Mouse (Mus musculus) midbrain, embryonic 11.5 days (tissue): ENCODE results near the gene Ikzf2. TPM values are rescaled to one million over a fixed set of nuclear protein-coding genes. Genes with fewer than 3 reads are reported as not detected.

Experiments used
- ATAC-seq: fragments of 200-750 bp; cut with Nextera tagmentation; 2 replicates; pipeline ENCODE4 v1.8.0; 2017; ENCODE audit warnings: moderate TSS enrichment, moderate library complexity; ENCODE audit not compliant: low FRiP score
- DNase-seq: peaks from one replicate; pipeline ENCODE4 v3.0.0; 2015; ENCODE audit warnings: low spot score; ENCODE audit errors: missing footprints
- H3K27ac ChIP-seq: fragments of 300-500 bp; sonication (generic); 2 replicates; pipeline ENCODE4 v1.5.1; 2014; ENCODE audit warnings: low read depth, low read length
- H3K27me3 ChIP-seq: fragments of 300-500 bp; sonication (generic); 2 replicates; pipeline ENCODE4 v1.6.1; 2014; ENCODE audit warnings: mild to moderate bottlenecking, low read length, moderate library complexity, mixed read lengths; ENCODE audit not compliant: control insufficient read depth, insufficient read depth
- H3K36me3 ChIP-seq: fragments of 300-500 bp; sonication (generic); 2 replicates; pipeline ENCODE4 v1.6.1; 2014; ENCODE audit warnings: mild to moderate bottlenecking, low read length, moderate library complexity, mixed read lengths; ENCODE audit not compliant: control insufficient read depth, insufficient read depth
- H3K4me1 ChIP-seq: fragments of 300-500 bp; sonication (generic); 2 replicates; pipeline ENCODE4 v1.6.1; 2014; ENCODE audit warnings: low read length; ENCODE audit not compliant: control insufficient read depth, insufficient read depth
- H3K4me2 ChIP-seq: fragments of 300-500 bp; sonication (generic); 2 replicates; pipeline ENCODE4 v1.6.1; 2014; ENCODE audit warnings: mild to moderate bottlenecking, moderate library complexity
- H3K4me3 ChIP-seq: fragments of 300-500 bp; sonication (generic); 2 replicates; pipeline ENCODE4 v1.5.1; 2014; ENCODE audit warnings: low read depth, low read length
- H3K9ac ChIP-seq: fragments of 300-500 bp; sonication (generic); 2 replicates; pipeline ENCODE4 v1.6.1; 2014; ENCODE audit warnings: low read length
- H3K9me3 ChIP-seq: fragments of 300-500 bp; sonication (generic); 2 replicates; pipeline ENCODE4 v1.6.1; 2016; ENCODE audit warnings: low read length; ENCODE audit not compliant: control insufficient read depth
- WGBS: fragments of 180-500 bp; shearing (Covaris S2); extraction: QIAGEN DNeasy Blood & Tissue Kit; methylation state at CpG from one replicate; pipeline ENCODE4 v1.1.7; 2014; 5-methylcytosine and 5-hydroxymethylcytosine counted together
- polyA plus RNA-seq: library from polyadenylated mRNA; unstranded; fragments of >200 nt; fragmentation: Nextera tagmentation; extraction: Ambion mirVana; gene quantifications from 2 replicates; pipeline ENCODE4 v1.2.1, GENCODE M21; 2014

Ikzf2 gene
- polyA plus RNA-seq, 1 experiment from 2014 or later, result 4.2 TPM

DNA sequence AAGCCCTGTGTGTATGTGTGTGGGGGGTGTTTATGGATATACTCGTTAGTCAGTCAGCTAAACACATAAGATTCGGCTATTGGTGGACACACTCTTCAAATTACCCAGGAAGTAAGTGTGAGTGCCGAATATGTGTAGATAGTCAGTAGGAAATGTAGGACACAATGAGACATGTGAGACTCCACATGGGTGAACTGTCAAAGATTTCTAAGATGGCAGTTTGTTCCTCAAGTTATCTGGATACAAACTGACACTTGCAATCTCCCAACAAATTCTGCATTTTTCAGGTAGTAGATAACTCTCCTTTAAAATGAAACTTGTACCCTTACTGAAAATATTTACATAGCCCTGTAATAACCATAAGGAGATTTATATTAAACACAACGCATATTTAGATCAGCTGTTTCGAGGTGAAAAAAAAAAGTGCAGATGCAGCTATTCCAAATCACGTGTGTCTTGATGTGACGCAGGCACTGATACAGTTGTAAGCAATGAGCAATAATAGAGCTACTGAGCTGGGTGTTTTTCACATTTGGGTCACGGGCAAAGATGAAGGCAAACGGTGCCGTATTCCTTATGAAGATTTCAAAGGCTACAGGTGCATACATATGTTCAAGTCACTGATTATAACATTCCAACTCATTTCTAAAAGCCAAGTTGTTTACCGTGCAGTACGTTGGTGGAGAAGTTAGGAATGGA lies 87.8 kb downstream of the Ikzf2 start:
- ATAC-seq, result no peak
- Histone ChIP-seq H3K9me3 (no peaks in the 10 kb centered on the region), H3K9ac (no peak overlapping the region), H3K27ac (no peak overlapping the region), H3K27me3 (no peaks in the 10 kb centered on the region), H3K4me3 (no peak overlapping the region), H3K36me3 (no peaks in the 10 kb centered on the region), H3K4me2 (no peak overlapping the region), H3K4me1 (no peaks in the 10 kb centered on the region)
- 92% methylated on average over 12 of the region's 12 CpGs for WGBS
- no peak for DNase-seq

DNA sequence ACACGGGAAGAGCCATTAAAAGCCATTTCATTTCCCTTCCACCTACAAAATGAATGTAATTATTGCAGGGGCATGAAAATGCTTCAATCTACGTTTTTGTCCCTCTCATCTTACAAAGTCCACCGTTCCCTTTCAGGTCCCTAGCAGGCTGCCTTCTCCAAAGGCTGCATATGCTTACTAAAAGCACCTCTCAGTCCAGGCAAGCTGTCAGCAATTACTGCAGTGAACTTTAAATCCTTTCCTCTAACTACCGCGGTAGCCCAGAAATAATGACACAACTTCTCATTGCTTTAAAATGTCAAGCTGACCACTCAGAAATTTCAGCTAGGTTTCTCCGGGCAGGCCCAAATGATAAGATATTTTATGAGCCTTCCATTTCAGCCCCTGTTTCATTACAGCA lies 95.2 kb downstream of the Ikzf2 start:
- Histone ChIP-seq H3K4me1 (no peaks in the 10 kb centered on the region), H3K4me2 (no peak overlapping the region), H3K4me3 (no peak overlapping the region), H3K36me3 (no peaks in the 10 kb centered on the region), H3K9me3 (no peaks in the 10 kb centered on the region), H3K27ac (no peak overlapping the region), H3K27me3 (no peaks in the 10 kb centered on the region), H3K9ac (no peak overlapping the region)
- WGBS, result 74% methylated on average over 6 of the region's 6 CpGs
- ATAC-seq (no peak), DNase-seq (no peak)

DNA sequence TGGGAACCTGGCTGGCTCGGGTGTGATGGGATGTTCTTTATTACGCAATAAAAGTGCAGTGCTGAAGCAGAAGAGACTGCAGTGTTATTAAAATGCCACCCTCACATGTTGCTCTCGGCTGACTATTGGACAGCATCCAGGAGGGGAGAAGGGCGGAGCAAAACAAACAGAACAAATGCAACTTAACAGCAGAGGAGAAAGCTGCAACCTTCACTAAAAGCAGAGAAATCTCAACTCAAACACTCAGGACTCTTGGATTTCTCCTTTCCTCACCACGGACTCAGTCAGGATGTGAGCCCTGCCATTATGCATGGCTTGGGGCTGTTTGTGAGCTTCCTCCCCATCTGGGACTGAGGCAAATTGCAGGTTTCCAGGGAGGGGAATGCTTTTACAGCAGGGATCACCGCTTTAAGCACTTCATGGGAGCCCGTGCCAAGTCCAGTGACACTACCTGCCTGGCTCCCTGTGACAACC lies 95.7 kb downstream of the Ikzf2 start:
- DNase-seq (no peak), ATAC-seq (no peak)
- Histone ChIP-seq H3K27me3 (no peaks in the 10 kb centered on the region), H3K4me3 (no peak overlapping the region), H3K36me3 (no peaks in the 10 kb centered on the region), H3K27ac (no peak overlapping the region), H3K9me3 (no peaks in the 10 kb centered on the region), H3K4me1 (no peaks in the 10 kb centered on the region), H3K9ac (no peak overlapping the region), H3K4me2 (no peak overlapping the region)
- 71% methylated on average over 7 of the region's 7 CpGs for WGBS

DNA sequence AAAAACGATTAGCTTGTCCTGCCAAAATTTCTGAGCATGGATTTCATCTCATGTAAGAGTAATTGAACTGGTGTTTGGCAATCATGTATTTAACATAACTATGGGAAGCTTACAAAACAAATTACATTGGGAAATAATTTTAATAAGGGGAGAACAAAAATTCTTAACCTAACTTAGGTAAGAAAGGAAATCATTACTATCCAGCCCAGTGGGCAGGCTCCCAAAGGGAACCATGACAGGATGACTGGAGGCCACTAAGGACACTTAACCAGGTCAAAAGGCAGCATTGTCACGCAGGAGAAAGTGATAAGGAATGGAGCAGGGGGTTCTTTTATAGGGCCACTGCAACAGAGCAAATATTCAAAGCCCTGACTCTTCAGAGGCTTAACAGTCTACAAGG lies 101.5 kb downstream of the Ikzf2 start:
- Histone ChIP-seq H3K27ac (no peak overlapping the region), H3K4me2 (no peak overlapping the region), H3K27me3 (no peaks in the 10 kb centered on the region), H3K4me3 (no peak overlapping the region), H3K4me1 (no peaks in the 10 kb centered on the region), H3K36me3 (no peaks in the 10 kb centered on the region), H3K9ac (no peak overlapping the region), H3K9me3 (no peaks in the 10 kb centered on the region)
- ATAC-seq, result no peak
- no peak for DNase-seq
- 82% methylated on average over 2 of the region's 2 CpGs for WGBS

DNA sequence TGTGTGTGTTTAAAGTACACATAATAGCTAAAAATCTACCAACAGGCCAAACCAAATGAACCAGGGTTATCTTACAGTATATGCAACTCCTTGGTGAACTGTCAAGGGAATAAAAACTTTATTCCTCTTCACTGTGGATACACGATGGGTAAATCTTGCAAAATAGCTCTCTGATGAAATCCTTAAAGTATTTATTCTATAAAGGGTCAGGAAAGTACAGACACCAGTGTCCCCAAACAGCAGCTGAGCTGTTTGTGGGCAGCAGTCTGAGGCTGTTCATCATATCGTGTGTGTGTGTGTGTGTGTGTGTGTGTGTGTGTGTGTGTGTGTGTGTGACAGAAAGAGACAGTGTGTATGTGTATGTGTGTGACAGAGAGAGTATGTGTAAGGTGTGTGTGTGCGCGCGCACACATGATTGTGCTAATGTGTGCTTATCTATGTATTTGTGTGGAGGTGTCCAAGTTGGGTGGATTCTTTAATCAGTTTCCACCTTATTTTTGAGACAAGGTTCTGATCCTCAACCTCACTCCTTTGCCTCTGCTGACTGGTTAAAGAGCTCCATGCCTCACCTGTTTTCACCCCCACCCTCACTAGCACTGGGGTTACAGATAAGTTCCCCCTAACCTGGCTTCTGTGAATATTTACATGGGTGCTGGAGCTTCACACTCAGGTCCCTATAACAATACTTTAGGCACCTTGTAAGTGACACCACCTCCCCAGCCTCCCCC lies 102.9 kb downstream of the Ikzf2 start:
- 87% methylated on average over 5 of the region's 5 CpGs for WGBS
- Histone ChIP-seq H3K4me3 (no peak overlapping the region), H3K9me3 (no peaks in the 10 kb centered on the region), H3K4me1 (no peaks in the 10 kb centered on the region), H3K27ac (no peak overlapping the region), H3K27me3 (no peaks in the 10 kb centered on the region), H3K4me2 (no peak overlapping the region), H3K36me3 (no peaks in the 10 kb centered on the region), H3K9ac (no peak overlapping the region)
- DNase-seq (no peak), ATAC-seq (no peak)

DNA sequence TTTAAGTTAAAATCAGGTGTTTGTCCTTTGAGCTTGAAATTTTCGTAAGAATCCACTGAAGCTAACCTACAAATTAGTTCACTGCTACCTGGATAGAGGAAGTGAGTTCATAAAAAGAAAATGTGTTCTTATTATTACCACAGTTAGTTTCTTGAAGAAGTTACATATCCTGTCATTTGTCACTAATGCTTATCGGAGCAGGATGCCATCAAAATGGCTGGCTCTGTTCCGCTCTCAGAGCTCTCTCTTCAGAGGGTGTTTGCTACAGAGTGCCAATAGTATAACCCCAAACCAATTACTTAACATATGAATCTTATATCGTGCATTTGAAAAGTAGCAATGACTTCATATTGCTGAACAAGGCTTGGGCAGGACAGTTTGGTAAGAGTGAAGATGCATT lies 108.1 kb downstream of the Ikzf2 start:
- ATAC-seq (no peak), DNase-seq (no peak)
- no peaks in the 10 kb centered on the region; the same call in 1 of the 2 replicates for H3K4me1 ChIP-seq
- H3K4me2 ChIP-seq, result no peak overlapping the region
- H3K9me3 ChIP-seq, result no peaks in the 10 kb centered on the region
- no peaks in the 10 kb centered on the region for H3K27me3 ChIP-seq
- no peaks in the 10 kb centered on the region for H3K36me3 ChIP-seq
- no peak overlapping the region for H3K27ac ChIP-seq
- H3K9ac ChIP-seq, result no peak overlapping the region
- H3K4me3 ChIP-seq, result no peak overlapping the region
- WGBS, result 94% methylated on average over 4 of the region's 4 CpGs

DNA sequence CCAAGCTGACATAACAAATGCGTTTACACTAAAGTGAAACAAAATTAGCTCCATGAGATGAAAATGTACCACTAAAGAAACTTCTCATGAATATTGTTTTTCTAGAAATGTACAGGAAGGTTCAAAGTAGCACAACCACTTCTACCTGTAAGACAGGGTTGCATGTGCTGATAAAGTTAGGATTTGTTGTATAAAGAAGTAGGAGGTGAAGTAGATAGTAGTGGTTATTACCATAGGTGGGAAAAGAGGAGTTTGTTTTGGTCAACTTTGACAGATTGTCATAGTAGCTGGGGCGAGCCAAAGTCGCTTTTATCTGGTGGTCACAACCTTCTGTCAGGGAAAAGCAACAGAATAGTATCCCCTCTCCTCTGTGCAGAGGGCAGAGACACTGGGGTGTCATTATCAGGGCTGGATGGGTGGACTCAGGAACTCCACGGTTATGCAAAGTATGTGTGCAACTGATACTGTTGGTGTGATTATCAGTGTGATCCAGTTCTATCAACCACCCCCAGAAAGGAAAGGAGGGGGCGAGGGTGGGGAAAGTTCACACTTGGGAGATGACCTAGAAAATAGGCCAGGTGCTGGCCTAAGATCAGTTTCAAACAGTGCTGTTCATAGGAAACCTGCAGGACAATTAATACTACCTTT lies 127.5 kb downstream of the Ikzf2 start:
- no peak for ATAC-seq
- H3K27me3 ChIP-seq, result no peaks in the 10 kb centered on the region
- WGBS, result 74% methylated on average over 5 of the region's 5 CpGs
- H3K4me1 ChIP-seq, result no peaks in the 10 kb centered on the region
- no peaks in the 10 kb centered on the region for H3K36me3 ChIP-seq
- no peak for DNase-seq
- H3K27ac ChIP-seq, result no peak overlapping the region
- H3K4me2 ChIP-seq, result no peak overlapping the region
- no peak overlapping the region for H3K4me3 ChIP-seq
- no peak overlapping the region for H3K9ac ChIP-seq
- H3K9me3 ChIP-seq, result no peaks in the 10 kb centered on the region

DNA sequence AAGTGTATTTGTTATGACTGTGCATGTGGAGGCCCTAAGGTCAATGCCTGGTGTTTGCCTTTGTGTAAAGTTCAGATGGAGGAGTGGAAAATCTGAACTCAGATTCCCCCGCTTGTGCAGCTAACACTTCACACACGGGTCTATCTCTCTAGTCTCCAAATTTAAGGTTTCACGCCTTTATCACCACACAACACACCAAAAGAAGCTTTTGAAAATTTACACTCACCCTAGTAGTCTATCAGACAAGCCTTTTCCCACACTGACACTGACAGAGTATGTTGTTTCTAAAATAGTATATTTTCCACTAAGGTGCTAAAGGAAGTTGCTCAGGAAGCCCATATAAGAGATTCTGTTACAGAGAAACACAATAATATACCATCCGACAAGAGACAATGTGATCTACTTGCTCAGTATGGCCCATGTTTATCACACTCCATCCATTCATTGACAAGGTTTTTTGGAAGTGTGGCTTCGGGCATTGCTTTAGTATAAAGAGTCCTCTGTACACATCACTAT lies 131.4 kb downstream of the Ikzf2 start:
- DNase-seq, result no peak
- Histone ChIP-seq H3K9me3 (no peaks in the 10 kb centered on the region), H3K4me3 (no peak overlapping the region), H3K27me3 (no peaks in the 10 kb centered on the region), H3K36me3 (no peaks in the 10 kb centered on the region), H3K4me2 (no peak overlapping the region), H3K27ac (no peak overlapping the region), H3K9ac (no peak overlapping the region), H3K4me1 (no peaks in the 10 kb centered on the region)
- WGBS, result 90% methylated on average over 5 of the region's 5 CpGs
- no peak for ATAC-seq

DNA sequence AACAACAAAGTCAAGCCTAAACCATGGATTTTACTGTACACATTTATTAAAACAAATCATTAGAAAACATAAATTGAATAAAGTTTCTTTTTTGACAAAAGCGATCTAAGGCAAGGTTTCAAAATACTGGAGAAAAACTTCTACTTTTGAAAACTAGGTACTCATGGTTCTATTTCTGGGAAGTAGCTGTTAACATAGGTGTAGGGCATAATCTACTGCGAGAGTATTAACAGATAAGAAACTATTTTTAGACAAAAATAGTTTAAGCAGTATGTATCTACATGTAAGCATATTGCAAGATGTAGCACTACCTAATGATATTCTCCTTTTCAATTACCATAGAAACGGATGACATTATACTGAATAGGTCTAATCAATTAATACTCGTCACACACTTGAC lies 137.1 kb downstream of the Ikzf2 start:
- Histone ChIP-seq H3K36me3 (no peaks in the 10 kb centered on the region), H3K4me3 (no peak overlapping the region), H3K9me3 (no peaks in the 10 kb centered on the region), H3K4me2 (no peak overlapping the region), H3K4me1 (no peaks in the 10 kb centered on the region), H3K27me3 (no peaks in the 10 kb centered on the region), H3K27ac (no peak overlapping the region), H3K9ac (no peak overlapping the region)
- DNase-seq (no peak), ATAC-seq (no peak)
- 96% methylated on average over 4 of the region's 4 CpGs for WGBS
